Mouse (Mus musculus): ENCODE measurements at regions not wholly inside any gene's neighbourhood (a gene's known extent, or its start where the extent isn't known, plus 50 kb on each side); places are given as distances from the start of the nearest gene placed in this dataset.

GRCm38 (mm10) chr1:42262606-42263005 is 433.0 kb upstream of the Pou3f3 start:
- no peak for DNase-seq (ENCODE audit: low read depth, low spot score)

DNA sequence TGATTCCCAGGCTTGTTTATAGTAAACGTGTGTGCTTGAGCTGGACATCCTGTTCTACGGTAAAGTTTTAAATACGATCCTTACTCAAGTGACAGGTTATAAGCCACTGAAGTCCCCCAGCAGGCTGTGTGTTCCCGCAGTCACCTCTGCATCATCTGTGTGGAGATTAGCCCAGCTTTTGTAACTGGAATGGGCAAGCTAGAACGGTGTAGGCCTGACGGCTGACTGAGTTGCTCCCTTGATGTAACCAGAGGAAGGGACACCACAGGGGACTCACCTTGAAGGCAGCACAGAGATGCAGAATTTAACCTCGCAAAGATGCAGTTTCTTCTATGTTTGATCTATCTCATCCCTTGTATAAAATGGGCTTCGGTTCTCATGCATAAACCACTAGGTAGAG is 418.4 kb upstream of the Pou3f3 start:
- no peak for DNase-seq (ENCODE audit: low read depth, low spot score)

DNA sequence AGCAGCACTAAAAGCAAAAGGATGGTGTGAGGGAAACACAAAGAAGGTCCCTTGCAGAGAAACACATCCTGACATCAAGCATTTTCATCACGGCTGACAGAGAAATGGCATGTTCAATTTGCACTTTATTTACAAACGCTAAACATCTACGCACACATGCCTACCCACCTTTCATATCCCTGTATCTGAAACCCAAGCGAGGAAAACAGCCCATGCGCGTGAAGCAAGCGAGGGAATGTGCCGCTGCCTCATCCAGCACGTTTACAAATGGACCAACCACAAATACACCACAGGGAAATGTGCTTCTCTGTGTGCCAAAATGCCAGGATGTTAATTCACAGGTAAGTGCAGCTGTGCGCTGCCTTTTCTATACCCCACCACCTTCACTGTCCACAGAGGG is 399.7 kb upstream of the Pou3f3 start:
- DNase-seq (ENCODE audit: low read depth, low spot score) = no peak

DNA sequence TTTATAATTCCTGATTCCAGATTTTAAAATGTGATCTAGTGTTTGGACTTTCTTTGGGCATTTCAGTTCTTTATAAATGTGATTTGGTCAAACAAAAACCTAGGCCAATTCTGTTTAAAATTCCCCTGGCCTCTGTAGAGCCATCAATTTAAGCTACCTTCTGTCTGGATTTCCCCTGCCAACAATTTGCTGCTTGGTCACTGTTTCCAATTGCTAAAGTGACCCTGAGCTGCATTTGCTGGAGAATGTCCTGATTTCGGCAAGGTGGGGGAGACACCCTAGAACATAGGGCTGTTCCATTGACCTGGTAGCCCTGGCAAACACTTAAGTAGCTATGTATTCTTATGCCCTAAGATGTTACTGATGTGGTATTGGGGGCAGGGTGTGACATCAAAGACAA is 386.3 kb upstream of the Pou3f3 start:
- DNase-seq (ENCODE audit: low read depth, low spot score) = no peak

DNA sequence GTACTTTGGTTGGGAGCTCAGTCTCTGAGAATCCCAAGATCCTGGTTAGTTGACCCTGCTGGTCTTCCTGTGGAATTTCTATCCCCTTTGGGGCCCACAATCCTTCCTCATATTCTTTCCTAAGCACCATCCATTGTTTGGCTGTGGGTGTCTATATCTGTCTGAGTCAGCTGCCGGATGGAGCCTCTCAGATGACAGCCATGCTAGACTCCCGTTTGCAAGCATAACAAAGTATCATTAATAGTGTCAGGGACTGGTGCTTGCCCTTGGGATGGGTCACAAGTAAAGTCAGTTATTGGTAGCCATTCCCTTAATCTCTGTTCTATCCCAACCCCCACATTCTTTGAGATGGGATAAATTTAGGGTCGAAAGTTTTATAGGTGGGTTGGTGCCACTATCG is 382.1 kb upstream of the Pou3f3 start:
- no peak for DNase-seq (ENCODE audit: low read depth, low spot score)

GRCm38 (mm10) chr1:42351884-42352283 is 343.7 kb upstream of the Pou3f3 start:
- DNase-seq (ENCODE audit: low read depth, low spot score) = no peak

GRCm38 (mm10) chr1:42352389-42352788 is 343.2 kb upstream of the Pou3f3 start:
- no peak for DNase-seq (ENCODE audit: low read depth, low spot score)

DNA sequence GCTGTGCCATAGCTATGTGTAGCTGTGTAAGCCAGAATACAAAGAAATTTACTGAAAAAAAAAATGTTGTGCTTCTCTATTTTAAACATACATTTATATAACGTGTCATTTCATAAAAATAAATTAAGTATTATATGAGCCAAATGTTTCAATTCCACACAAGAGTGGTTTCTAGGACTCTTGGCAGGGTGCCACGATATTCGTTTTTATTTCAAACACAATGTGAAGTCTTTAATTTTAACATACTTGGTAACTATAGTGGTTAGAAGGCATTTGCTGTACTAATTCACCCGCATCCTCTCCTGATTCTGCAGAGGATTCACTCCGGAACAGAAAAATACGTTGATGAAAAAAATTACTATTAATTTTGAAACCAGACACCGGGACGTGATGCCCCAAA is 342.5 kb upstream of the Pou3f3 start:
- DNase-seq (ENCODE audit: low read depth, low spot score) = no peak

- DNase-seq (ENCODE audit: low read depth, low spot score) = no peak
Measured at GRCm38 (mm10) chr1:42354020-42354419, 341.5 kb upstream of the Pou3f3 start.

GRCm38 (mm10) chr1:42362438-42362837 is 333.1 kb upstream of the Pou3f3 start:
- no peak for DNase-seq (ENCODE audit: low read depth, low spot score)

DNA sequence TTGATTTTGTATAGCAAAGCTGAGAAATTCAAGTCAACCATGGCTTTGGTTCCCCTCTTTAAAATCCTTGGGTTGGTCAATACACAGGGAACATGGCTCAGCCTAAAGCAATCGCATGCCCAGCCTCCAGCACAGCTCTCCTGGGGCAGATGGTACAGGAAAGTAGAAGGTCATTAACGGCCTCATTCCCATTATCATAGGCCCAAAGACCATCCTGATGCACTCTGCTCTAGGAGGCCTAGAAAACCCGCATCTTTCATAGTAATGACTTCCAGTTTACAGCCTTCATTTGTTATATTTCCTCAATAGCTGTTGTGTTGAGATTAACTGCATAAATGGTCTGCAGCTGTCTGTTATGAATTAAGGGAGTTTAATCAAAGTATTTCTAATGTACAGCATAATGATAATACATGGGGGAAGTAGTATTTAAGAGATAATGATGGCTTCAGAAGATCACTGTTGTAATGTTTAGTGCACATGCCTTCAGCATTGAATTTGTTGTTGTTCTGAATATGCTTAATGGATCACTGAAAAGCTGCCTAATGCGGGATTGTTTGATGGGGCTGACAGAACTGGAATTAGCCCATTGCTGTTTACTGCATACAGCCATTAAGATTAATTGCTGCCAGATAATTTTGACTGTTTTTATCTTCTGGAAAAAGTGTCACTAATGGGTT is 329.8 kb upstream of the Pou3f3 start:
- DNase-seq (ENCODE audit: low read depth, low spot score) = no peak

GRCm38 (mm10) chr1:42387919-42388684 is 307.5 kb upstream of the Pou3f3 start:
- DNase-seq (ENCODE audit: low read depth, low spot score) = no peak

GRCm38 (mm10) chr1:42388740-42389139 is 306.8 kb upstream of the Pou3f3 start:
- no peak for DNase-seq (ENCODE audit: low read depth, low spot score)

DNA sequence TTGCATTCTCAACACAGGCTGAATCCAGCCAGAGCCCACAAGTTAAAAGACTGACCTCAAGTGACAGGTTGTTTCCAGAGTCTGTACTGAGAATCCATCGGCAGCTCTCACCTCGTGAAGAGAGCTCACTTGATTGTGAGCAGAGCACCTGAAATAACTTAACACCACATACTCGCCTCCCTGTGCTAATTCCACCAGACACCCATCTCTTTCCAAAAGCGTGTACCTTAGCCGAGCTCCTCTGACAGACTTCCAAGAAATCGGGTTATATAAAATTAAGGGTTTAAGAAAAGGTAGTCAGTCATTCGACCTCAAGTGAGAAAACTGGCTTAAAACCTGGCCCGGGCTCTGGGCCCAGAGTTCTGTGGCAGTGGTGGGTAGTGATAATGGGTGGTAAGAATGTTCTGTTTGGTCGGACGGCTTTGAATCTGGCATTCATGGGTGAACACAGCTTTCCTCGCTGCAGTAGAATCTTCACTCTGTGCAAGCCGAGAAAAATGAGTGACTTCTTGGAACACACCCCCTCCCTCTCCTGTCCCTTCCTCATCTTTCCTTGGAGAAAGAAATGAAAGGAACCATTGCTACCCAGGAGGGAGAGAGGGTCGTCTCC is 299.8 kb upstream of the Pou3f3 start:
- no peak for DNase-seq (ENCODE audit: low read depth, low spot score)

GRCm38 (mm10) chr1:42398461-42399154 is 297.0 kb upstream of the Pou3f3 start:
- no peak for DNase-seq (ENCODE audit: low read depth, low spot score)

GRCm38 (mm10) chr1:42415817-42416538 is 279.6 kb upstream of the Pou3f3 start:
- DNase-seq (ENCODE audit: low read depth, low spot score) = no peak

GRCm38 (mm10) chr1:42416539-42417218 is 278.9 kb upstream of the Pou3f3 start:
- DNase-seq (ENCODE audit: low read depth, low spot score) = no peak

GRCm38 (mm10) chr1:42417815-42418214 is 277.8 kb upstream of the Pou3f3 start:
- DNase-seq (ENCODE audit: low read depth, low spot score) = no peak

GRCm38 (mm10) chr1:42418233-42418632 is 277.3 kb upstream of the Pou3f3 start:
- no peak for DNase-seq (ENCODE audit: low read depth, low spot score)

DNA sequence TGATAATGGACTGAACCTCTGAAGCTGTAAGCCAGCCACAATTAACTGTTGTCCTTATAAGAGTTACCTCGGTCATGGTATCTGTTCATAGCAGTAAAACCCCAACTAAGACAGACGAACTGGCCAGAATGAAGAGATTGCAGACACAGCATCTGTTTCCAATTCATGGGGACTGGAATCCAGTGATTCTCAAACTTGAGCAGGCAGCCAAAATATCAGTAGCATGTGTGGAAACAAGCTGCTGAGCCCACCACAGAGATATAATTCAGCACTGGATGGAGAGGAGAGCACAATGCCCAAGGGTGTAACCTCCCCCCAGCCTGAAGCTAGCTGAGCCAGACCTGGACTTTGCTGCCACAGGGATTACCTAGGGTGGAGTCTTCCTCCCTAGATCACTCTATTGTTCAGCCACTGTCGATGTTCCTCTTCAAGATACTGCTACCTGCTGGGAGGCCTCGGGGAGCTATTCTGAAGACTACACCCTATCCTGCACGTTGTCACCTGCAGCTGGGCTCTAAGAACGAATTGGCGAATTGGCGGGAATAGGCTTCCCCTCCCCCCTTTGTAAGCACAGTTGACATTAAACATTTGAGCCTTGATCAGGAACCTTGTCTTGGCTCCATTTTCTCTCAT is 259.1 kb upstream of the Pou3f3 start:
- no peak for DNase-seq (ENCODE audit: low read depth, low spot score)

GRCm38 (mm10) chr1:42468365-42468764 is 227.2 kb upstream of the Pou3f3 start:
- no peak for DNase-seq (ENCODE audit: low read depth, low spot score)

All from brain, embryonic 18.5 days (tissue).